Mouse (Mus musculus) T-helper 1 cell (primary cell): ENCODE data around the gene Tmem191c.

Source experiments
- in situ Hi-C: fragments of 300-600 bp; cut with MboI, MseI; formaldehyde crosslinking; loops from one replicate; pipeline ENCODE4 v1.15.1; 2025; ENCODE audit warnings: high pct_unique_total_duplicates

The Tmem191c gene

DNA sequence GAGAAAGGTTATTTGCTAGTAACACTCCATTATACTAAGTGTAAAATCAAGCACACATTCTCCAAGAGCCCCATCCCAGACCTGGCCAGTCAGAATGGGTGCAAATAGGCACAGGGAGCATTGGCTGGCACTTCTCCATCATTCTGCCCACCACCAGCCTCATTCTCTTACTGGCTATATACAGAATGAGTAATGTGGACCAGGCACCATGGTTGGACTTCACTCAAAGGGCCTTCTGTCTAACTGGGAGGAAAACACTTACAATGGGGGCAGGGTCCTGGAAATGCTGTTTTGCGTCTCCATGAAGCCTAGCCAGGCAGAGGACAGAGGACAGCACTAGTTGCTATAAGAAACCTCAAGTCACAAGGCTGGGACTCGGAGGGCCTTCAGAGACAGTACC lies 50.2 kb downstream of the Tmem191c start:
- in situ Hi-C loops: no loop called here

- in situ Hi-C loops: no loop called here
Measured at GRCm38 (mm10) chr16:17329848-17330570, 54.1 kb downstream of the Tmem191c start.

DNA sequence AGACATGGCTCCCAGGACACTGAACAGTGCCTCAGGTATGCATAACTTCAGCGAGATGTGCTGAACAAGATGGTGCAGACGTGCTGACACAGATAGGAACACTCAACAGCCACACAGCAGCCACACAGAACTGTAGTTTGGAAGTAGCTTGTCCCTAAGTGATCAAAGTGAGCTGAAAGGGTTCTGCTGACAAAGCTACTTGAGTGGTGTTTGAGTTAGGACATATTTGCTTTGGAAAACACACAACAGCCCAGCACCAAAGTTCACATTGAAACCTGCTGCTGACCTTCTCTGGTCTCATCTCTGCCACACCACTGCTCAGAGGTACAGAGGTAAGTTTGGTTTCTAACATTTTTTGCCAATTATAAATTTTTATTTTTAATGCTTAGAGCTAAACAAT lies 55.2 kb downstream of the Tmem191c start, which contains the start of gene Serpind1:
TSS of gene Serpind1 (plus strand) at position 256 of the 400 bp plus-strand sequence.
- in situ Hi-C loops: no loop called here

- in situ Hi-C loops: no loop called here
Measured at GRCm38 (mm10) chr16:17331855-17332254, 56.0 kb downstream of the Tmem191c start.
